Mouse (Mus musculus): ENCODE results near the gene Siah3.

GRCm38 (mm10) chr14:75539205-75539604 is 83.4 kb downstream of the Siah3 start:
- no peak for TF ChIP-seq CTCF (conservative IDR thresholded peaks at IDR 0.05; ENCODE audit: low read length)
- TF ChIP-seq NANOG (IDR thresholded peaks at IDR 0.05; ENCODE audit: borderline replicate concordance, low read length) = no peak
- TF ChIP-seq POU5F1 (IDR thresholded peaks at IDR 0.05; ENCODE audit: borderline replicate concordance, low read length) = no peak

Data from E14TG2a.4 (cell line).